In the genomic region with DNA sequence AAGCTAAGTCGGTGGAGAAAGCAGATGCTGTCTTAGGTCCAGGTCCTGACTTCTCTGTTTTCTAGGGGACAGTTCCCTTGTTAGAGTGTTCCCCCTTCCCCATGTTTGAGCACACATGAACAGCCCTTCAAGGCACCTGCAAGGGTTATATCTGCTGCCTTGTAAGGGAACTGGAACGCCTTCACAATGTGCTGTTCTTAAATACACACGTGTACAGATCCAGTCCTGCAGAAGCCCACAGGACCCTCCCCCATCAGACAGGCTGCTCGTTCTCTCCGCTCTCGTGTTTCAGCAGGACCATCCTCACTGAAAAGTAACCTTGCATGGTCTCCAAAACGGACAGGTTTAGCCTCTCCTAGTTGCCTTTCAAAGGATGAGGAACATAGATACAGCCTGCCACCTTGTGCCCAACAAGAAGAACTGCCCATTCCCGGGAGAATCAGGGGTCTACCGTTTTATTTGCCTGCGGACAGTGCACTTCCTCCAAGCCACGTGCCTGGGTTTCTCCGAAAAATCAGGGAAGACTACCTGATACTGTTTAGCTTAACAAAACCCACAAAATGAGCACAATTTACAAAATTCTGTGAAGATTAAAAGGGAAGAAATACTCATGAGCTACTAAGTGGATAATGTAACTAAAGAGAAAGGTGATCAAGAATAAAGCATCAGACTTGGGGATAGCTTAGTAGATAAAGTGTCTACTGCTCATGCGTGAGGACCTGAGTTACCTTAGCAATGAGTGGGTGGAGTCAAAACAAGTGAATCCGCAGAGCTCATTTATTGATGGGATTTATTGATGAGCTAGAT, we compare ENCODE assay signal across 9 mouse cellular contexts. TPM values are rescaled to one million over a fixed set of nuclear protein-coding genes. Genes with fewer than 3 reads are reported as not detected.
DNase-seq lines count a peak whose midpoint lies in the region; ATAC-seq lines count a peak whose summit lies in the region.
"Had no signal": no experiment of that assay in that cellular context is flagged by ENCODE, and none has a peak within 500 bp of the region (broad histone marks: within the 10 kb centered on the region; RNA-seq: fewer than 3 reads in every experiment).

No protein-coding gene starts in this region.

- DNase-seq in adrenal gland, postnatal 14 days = peak; percentile 54
- DNase-seq in adrenal gland, adult 2 months = no peak
- peak; percentile 44 for DNase-seq in right cerebral cortex, postnatal 4 days
- DNase-seq in right cerebral cortex, postnatal 14 days = no peak
- DNase-seq in forelimb bud, embryonic 11.5 days (ENCODE audit: low read depth, low spot score) = peak; percentile 61
- peak; percentile 33 to 56 for DNase-seq in layer of hippocampus, postnatal 25 days (ENCODE audit: extremely low spot score in 1 of 2, low spot score in 1 of 2)
- peak; percentile 52 for DNase-seq in neural tube, embryonic 11.5 days (ENCODE audit: low spot score)
- DNase-seq in right cerebral cortex, postnatal 25 days = no peak

- H3K9me3 ChIP-seq in neural tube, embryonic 11.5 days (ENCODE audit: control insufficient read depth, low read length) = no peaks in the 10 kb centered on the region
- H3K9me3 ChIP-seq: limb, embryonic 15.5 days had no signal

- H3K4me3 ChIP-seq in neural tube, embryonic 11.5 days (ENCODE audit: low read depth, low read length) = no peak overlapping the region
- H3K4me3 ChIP-seq: limb, embryonic 15.5 days had no signal

- no peak overlapping the region for H3K4me2 ChIP-seq in neural tube, embryonic 11.5 days (ENCODE audit: low read depth)
- H3K4me2 ChIP-seq: limb, embryonic 15.5 days had no signal

- H3K4me1 ChIP-seq in neural tube, embryonic 11.5 days (ENCODE audit: control insufficient read depth, insufficient read depth, low read length) = no peaks in the 10 kb centered on the region

- peak; percentile 72 for ATAC-seq in neural tube, embryonic 11.5 days (ENCODE audit: insufficient read depth, low FRiP score, low TSS enrichment)

- H3K27me3 ChIP-seq in neural tube, embryonic 11.5 days (ENCODE audit: control insufficient read depth, insufficient read depth, low read length) = no peaks in the 10 kb centered on the region
- H3K27me3 ChIP-seq: limb, embryonic 15.5 days had no signal

- 26% methylated on average over 14 of the region's 14 CpGs for WGBS in neural tube, embryonic 11.5 days

- no peak overlapping the region for H3K9ac ChIP-seq in neural tube, embryonic 11.5 days (ENCODE audit: low read length)
- H3K9ac ChIP-seq: limb, embryonic 15.5 days had no signal

- no peaks in the 10 kb centered on the region for H3K36me3 ChIP-seq in neural tube, embryonic 11.5 days (ENCODE audit: control insufficient read depth, insufficient read depth, low read length)
- H3K36me3 ChIP-seq: limb, embryonic 15.5 days had no signal

- no peak overlapping the region for H3K27ac ChIP-seq in neural tube, embryonic 11.5 days (ENCODE audit: low read depth, low read length)
- H3K27ac ChIP-seq: limb, embryonic 15.5 days had no signal

RNA-seq across cellular contexts. Expression of a gene that starts 14.8 kb away (rescaled TPM):
- not detected in 2 replicates for total RNA-seq in adrenal gland, postnatal 14 days (2021)
- total RNA-seq in adrenal gland, adult 2 months (2021) = not detected
- not detected in 2 replicates for polyA plus RNA-seq in adrenal gland, adult 2 months (2012; rRNA removed)
- not detected for total RNA-seq in layer of hippocampus, postnatal 25 days (2021)
- not detected in 2 replicates for polyA plus RNA-seq in neural tube, embryonic 11.5 days (2014; fragmentation: Nextera tagmentation; extraction: Ambion mirVana)

RNA-seq across cellular contexts. Expression of a gene that starts 40.9 kb away (rescaled TPM):
- total RNA-seq in adrenal gland, postnatal 14 days (2021) = not detected in 2 replicates
- under 1 TPM in 1 of 2 experiments, not detected in 1; 0.32 TPM for total RNA-seq in adrenal gland, adult 2 months (2021)
- not detected in 2 replicates for polyA plus RNA-seq in adrenal gland, adult 2 months (2012; rRNA removed)
- under 1 TPM; 0.16 to 0.30 TPM for total RNA-seq in layer of hippocampus, postnatal 25 days (2021)
- not detected in 2 replicates for polyA plus RNA-seq in neural tube, embryonic 11.5 days (2014; fragmentation: Nextera tagmentation; extraction: Ambion mirVana)

Comparison
In these comparisons a context has a peak if more than half of its experiments do, and no peak if none do; other contexts are left out.
1. DNase-seq: peak in adrenal gland, postnatal 14 days (single experiment), right cerebral cortex, postnatal 4 days (single experiment), forelimb bud, embryonic 11.5 days (single experiment), layer of hippocampus, postnatal 25 days (2 of 2) and neural tube, embryonic 11.5 days (single experiment); none in adrenal gland, adult 2 months (single experiment), right cerebral cortex, postnatal 14 days (single experiment) and right cerebral cortex, postnatal 25 days (single experiment).